Mouse (Mus musculus) olfactory bulb, adult 2 months (tissue): Measurements from ENCODE around the gene Vapa.

Source experiments
- CTCF ChIP-seq: fragments of 200-500 bp; IDR thresholded peaks from 2 replicates; pipeline ENCODE4 v1.5.1; 2012; ENCODE audit warnings: low read depth, mild to moderate bottlenecking, low read length, moderate library complexity; ENCODE audit not compliant: insufficient read depth
- POLR2A ChIP-seq: fragments of 200-500 bp; IDR thresholded peaks from 2 replicates; pipeline ENCODE4 v1.6.1; 2012; ENCODE audit warnings: mild to moderate bottlenecking, low read depth, low read length, moderate library complexity; ENCODE audit not compliant: insufficient read depth

- TF ChIP-seq CTCF (no peak), POLR2A (no peak)
These were observed 2.3 kb upstream of the Vapa start for GRCm38 (mm10) chr17:65615678-65616077.
